Mouse (Mus musculus) liver, embryonic 12.5 days (tissue): ENCODE data around the gene Slc30a5. TPM values are rescaled to one million over a fixed set of nuclear protein-coding genes. Genes with fewer than 3 reads are reported as not detected.

Source experiments
- ATAC-seq: fragments of 200-750 bp; cut with Nextera tagmentation; 2 replicates; pipeline ENCODE4 v1.8.0; 2017; ENCODE audit warnings: moderate number of reproducible peaks, mild to moderate bottlenecking, moderate library complexity
- H3K27ac ChIP-seq: fragments of 300-500 bp; sonication (generic); 2 replicates; pipeline ENCODE4 v1.5.1; 2016; ENCODE audit warnings: mild to moderate bottlenecking
- H3K27me3 ChIP-seq: fragments of 300-500 bp; sonication (generic); replicated peaks from 2 replicates; pipeline ENCODE4 v1.6.1; 2016; ENCODE audit warnings: mild to moderate bottlenecking, moderate library complexity
- H3K36me3 ChIP-seq: fragments of 300-500 bp; sonication (generic); 2 replicates; pipeline ENCODE4 v1.6.1; 2016; ENCODE audit warnings: mild to moderate bottlenecking, moderate library complexity
- H3K4me1 ChIP-seq: fragments of 300-500 bp; sonication (generic); 2 replicates; pipeline ENCODE4 v1.6.1; 2016
- H3K4me2 ChIP-seq: fragments of 300-500 bp; sonication (generic); 2 replicates; pipeline ENCODE4 v1.6.1; 2016; ENCODE audit warnings: mild to moderate bottlenecking, moderate library complexity
- H3K4me3 ChIP-seq: fragments of 300-500 bp; sonication (generic); 2 replicates; pipeline ENCODE4 v1.5.1; 2016; ENCODE audit warnings: mild to moderate bottlenecking, moderate library complexity
- H3K9ac ChIP-seq: fragments of 300-500 bp; sonication (generic); 2 replicates; pipeline ENCODE4 v1.6.1; 2016; ENCODE audit warnings: mild to moderate bottlenecking, moderate library complexity
- H3K9me3 ChIP-seq: fragments of 300-500 bp; sonication (generic); replicated peaks from 2 replicates; pipeline ENCODE4 v1.6.1; 2016; ENCODE audit warnings: mild to moderate bottlenecking, moderate library complexity
- WGBS: fragments of 180-500 bp; shearing (Covaris S2); methylation state at CpG from one replicate; pipeline ENCODE4 v1.1.7; 2016; ENCODE audit not compliant: insufficient replicate concordance; 5-methylcytosine and 5-hydroxymethylcytosine counted together
- polyA plus RNA-seq: library from polyadenylated mRNA; unstranded; fragments of >200 nt; fragmentation: Nextera tagmentation; extraction: Ambion mirVana; gene quantifications from 2 replicates; pipeline ENCODE4 v1.2.1, GENCODE M21; 2016

The Slc30a5 gene
- polyA plus RNA-seq, 1 experiment from 2014 or later, result 45.1 TPM

DNA sequence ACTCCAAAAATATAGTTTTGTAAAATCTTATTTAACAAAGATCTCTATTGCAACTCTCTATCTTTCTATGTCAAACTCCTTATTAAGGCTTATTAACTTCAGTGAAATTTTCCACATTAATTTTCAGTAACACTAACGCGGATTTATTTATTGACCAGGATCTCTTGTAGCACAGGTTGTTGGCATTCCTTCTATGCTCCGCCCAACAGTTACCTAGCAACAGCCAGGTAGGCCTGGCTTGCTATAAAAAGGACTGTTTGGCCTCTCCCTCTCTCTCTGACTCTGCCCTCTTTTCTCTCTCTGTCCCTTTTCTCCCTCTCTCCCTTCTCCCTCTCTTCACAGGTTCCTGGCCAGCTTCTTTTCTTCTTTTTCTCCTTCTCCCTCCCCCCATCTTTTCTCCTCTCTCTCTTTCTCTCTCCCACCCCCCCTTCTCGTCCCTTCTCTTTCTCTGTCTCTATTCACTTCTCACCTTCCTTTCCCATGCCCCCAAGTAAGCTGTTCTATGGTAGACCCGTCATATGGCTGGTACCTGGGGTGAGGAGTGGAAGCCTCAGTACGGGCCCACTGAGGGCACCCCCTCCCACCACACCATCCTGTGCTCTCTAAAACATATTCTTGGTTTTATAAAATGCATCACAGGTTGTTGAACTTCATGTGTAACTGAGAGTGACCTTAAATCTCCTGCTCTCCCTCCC, 45.8 kb downstream of the Slc30a5 start:
- ATAC-seq, result no peak

DNA sequence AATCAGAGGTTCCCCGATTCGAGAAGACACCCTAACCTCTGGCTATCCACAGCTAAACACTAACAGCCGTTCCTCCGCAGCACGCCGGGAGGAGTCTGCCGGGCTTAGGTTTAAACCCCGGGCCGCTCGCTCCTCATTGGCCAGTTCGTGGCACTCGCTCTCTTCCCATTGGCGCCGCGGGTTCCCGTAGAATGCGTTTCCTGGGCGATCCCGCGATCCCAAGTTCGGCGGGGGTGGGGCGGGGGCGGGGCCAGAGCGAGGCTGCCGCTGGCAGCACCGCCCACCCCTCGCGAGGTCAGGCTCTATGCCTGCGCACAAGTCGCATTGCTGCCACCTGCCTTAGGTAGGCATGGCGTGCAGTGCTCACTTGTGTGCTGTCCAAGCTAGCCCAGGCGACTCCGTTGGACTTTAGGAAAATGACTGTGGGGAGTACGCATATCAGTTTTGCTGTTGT, 46.8 kb downstream of the Slc30a5 start, which contains the start of gene Ccnb1:
Gene Ccnb1, minus strand, starts transcription at position 157 of the 454 bp plus-strand sequence.
- Histone ChIP-seq H3K9me3 (no peaks in the 10 kb centered on the region), H3K9ac (peak within 1 kb of the TSS; percentile 90), H3K27me3 (no peaks in the 10 kb centered on the region), H3K4me3 (peak within 1 kb of the TSS; percentile 86), H3K27ac (peak within 1 kb of the TSS; percentile 92), H3K4me2 (peak within 1 kb of the TSS; percentile 77), H3K36me3 (peaks cover 40% of the 10 kb centered on the region), H3K4me1 (peaks cover 54% of the 10 kb centered on the region)
- peak; percentile 98 for ATAC-seq
- WGBS, result under 1% methylated on average over 35 of the region's 35 CpGs

More for the DNA sequence above, 45.8 kb downstream of the Slc30a5 start:
- no peaks in the 10 kb centered on the region for H3K9me3 ChIP-seq
- no peak overlapping the region for H3K4me3 ChIP-seq
- no peak overlapping the region for H3K4me2 ChIP-seq
- 80% methylated on average over 6 of the region's 6 CpGs for WGBS
- H3K36me3 ChIP-seq, result peaks cover 30% of the 10 kb centered on the region
- no peak overlapping the region for H3K9ac ChIP-seq
- no peaks in the 10 kb centered on the region for H3K27me3 ChIP-seq
- H3K27ac ChIP-seq, result no peak overlapping the region
- H3K4me1 ChIP-seq, result peaks cover 46% of the 10 kb centered on the region

DNA sequence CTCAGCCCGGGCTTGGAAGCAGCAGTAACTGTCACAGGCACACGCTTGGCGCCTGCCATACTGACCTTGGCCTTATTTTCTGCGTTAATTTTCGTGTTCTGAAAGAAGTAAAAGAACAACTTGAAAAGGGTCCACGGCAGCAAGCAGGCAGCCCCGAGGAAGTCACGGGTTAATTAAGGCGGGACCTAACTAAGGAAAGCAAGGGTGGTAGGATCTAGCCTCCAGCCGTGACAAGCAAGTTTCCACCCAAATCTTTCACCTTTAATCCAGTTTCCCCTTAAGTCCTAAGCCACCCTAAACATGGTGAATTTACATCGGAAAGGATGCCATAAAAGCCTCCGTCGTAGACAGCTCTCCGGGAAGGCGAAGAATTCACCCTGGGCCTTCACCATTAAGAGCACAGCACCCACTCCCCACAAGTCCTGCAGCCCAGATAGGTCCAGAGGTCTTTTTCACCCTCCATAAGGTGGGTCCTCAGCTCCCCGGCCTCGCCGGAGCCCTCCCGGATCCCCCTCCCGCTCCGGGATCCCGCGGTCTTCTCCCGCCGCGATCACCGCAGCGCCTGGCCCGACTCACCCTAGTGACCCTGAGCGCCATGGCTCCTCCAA, 47.3 kb downstream of the Slc30a5 start:
- 0% methylated on average over 30 of the region's 30 CpGs for WGBS
- H3K9ac ChIP-seq, result peak overlapping the region; percentile 90
- H3K27ac ChIP-seq, result peak overlapping the region; percentile 92
- peak overlapping the region; percentile 77 for H3K4me2 ChIP-seq
- peak; percentile 20 for ATAC-seq
- no peaks in the 10 kb centered on the region for H3K9me3 ChIP-seq
- no peaks in the 10 kb centered on the region for H3K27me3 ChIP-seq
- peaks cover 45% of the 10 kb centered on the region for H3K36me3 ChIP-seq
- peak overlapping the region; percentile 86 for H3K4me3 ChIP-seq
- peaks cover 54% of the 10 kb centered on the region for H3K4me1 ChIP-seq

DNA sequence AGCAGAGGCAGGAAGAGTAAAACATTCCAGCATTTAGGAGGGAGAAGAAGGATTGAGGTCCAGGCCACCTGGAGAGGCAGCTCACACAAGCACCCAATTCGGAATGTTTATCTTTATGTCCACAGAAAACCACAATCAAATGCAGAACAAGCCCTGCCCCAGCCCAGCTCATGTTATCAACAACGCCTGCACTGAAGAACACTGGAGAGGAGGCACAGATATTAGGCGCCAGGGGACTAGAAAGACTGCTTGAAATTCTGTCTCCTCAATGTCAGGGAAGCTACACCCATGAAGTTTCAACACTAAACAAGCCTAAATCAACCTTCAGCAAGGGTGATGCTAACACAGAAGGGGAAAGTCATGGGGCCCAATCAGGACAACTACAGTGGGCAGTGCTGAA, 55.7 kb downstream of the Slc30a5 start:
- Histone ChIP-seq H3K9ac (no peak overlapping the region), H3K4me1 (peaks cover 79% of the 10 kb centered on the region), H3K36me3 (peaks cover 74% of the 10 kb centered on the region), H3K4me3 (no peak overlapping the region), H3K27ac (peak overlapping the region; percentile 86), H3K27me3 (no peaks in the 10 kb centered on the region), H3K4me2 (peak overlapping the region; percentile 91), H3K9me3 (no peaks in the 10 kb centered on the region)
- whole genome bisulfite sequencing, result 15% methylated on average over 3 of the region's 3 CpGs
- ATAC-seq, result peak; percentile 81

DNA sequence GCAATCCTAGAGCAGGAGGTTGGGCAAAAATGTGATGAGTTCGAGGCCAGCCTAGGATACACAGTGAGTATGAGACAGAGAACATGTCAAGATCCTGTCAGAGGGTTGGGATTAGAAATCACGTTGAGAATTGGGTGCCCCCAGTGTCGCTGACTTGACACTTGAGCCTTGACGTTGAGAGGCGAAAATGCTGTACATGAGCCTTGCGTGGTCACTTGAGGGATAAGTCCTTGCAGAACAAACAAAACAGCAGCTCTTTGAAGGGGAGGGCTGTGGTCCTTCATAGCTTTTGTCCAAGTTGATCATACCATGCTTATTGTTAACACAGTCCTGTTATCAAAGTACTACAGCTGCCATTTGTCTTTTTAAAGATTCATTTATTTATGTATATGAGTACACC, 56.5 kb downstream of the Slc30a5 start:
- Histone ChIP-seq H3K4me3 (no peak overlapping the region), H3K9ac (peak overlapping the region; percentile 89; the same call in 1 of the 2 replicates), H3K27ac (peak overlapping the region; percentile 86), H3K36me3 (peaks cover 74% of the 10 kb centered on the region), H3K27me3 (no peaks in the 10 kb centered on the region), H3K4me2 (peak overlapping the region; percentile 91), H3K9me3 (no peaks in the 10 kb centered on the region), H3K4me1 (peaks cover 79% of the 10 kb centered on the region)
- no peak for ATAC-seq
- 51% methylated on average over 6 of the region's 6 CpGs for WGBS

DNA sequence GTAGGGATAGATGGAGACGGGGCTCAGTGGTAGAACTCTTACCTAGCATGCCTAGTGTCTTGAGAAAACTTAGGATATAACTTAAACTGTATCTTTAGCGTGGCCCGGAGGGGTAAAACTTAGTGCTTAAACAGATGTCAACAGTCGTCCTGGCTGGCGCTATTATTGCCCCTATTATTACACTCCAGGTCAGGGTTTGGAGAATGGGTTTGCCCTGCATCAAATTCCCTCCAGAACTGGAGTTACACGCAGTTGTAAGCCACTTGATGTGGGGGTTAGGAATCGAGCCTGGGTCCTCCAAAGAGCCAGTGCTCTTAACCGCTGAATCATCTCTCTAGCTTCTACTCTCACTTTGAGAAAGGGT, 57.2 kb downstream of the Slc30a5 start:
- peaks cover 74% of the 10 kb centered on the region for H3K36me3 ChIP-seq
- H3K27me3 ChIP-seq, result no peaks in the 10 kb centered on the region
- H3K4me1 ChIP-seq, result peaks cover 78% of the 10 kb centered on the region
- peak overlapping the region; percentile 86 for H3K27ac ChIP-seq
- 13% methylated on average over 8 of the region's 8 CpGs for WGBS
- H3K9ac ChIP-seq, result peak overlapping the region; percentile 89
- H3K9me3 ChIP-seq, result no peaks in the 10 kb centered on the region
- peak overlapping the region; percentile 91 for H3K4me2 ChIP-seq
- peak; percentile 1; the same call in 1 of the 2 replicates for ATAC-seq
- peak overlapping the region; percentile 98 for H3K4me3 ChIP-seq

DNA sequence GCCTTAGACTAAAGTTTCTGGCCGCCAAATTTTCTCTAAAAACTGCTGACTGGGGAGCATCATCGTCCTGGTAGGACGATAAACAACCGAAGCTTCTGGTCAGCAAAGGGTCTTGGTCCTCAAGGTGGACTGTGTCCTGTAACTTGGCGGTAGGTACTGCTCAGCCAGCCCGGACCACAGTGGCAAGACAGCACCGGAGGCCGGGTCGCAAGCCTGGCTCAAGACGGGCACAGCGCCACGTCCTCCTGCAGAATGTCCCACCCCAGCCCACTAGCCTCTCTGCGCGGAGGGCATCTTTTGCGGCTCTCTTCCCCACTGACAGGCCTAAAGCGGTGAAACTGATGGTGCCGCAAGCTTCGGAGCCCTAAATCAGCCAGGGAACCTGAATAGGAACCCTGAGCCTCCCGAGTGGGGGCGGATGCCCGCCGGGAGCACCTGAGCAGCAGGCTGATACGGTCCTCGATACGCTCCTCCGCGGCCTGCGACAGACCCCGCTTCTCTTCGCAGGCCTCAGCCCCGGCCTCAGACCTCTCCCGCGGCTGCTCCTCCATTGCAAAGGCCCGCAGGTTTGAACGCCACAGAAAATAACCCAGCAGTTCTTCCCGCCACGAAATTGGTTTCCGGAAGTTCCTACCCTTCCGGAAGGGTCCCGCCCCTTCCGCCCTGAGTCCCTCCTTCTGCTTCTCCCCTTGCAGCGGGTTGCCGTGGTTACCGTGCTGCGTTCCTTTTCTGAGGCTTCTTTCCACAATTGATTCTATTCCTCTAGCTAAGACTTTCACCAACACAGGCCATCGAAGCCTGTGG, 57.8 kb downstream of the Slc30a5 start, which contains the start of gene Cenph:
Gene Cenph, minus strand, starts transcription at position 648 of the 804 bp plus-strand sequence.
- H3K36me3 ChIP-seq, result peaks cover 74% of the 10 kb centered on the region
- under 1% methylated on average over 46 of the region's 46 CpGs for WGBS
- H3K27ac ChIP-seq, result peak within 1 kb of the TSS; percentile 86
- H3K4me3 ChIP-seq, result peak within 1 kb of the TSS; percentile 98
- peak within 1 kb of the TSS; percentile 91 for H3K4me2 ChIP-seq
- peak within 1 kb of the TSS; percentile 89 for H3K9ac ChIP-seq
- no peaks in the 10 kb centered on the region for H3K9me3 ChIP-seq
- ATAC-seq, result peak; percentile 81
- H3K27me3 ChIP-seq, result no peaks in the 10 kb centered on the region
- peaks cover 76% of the 10 kb centered on the region for H3K4me1 ChIP-seq

DNA sequence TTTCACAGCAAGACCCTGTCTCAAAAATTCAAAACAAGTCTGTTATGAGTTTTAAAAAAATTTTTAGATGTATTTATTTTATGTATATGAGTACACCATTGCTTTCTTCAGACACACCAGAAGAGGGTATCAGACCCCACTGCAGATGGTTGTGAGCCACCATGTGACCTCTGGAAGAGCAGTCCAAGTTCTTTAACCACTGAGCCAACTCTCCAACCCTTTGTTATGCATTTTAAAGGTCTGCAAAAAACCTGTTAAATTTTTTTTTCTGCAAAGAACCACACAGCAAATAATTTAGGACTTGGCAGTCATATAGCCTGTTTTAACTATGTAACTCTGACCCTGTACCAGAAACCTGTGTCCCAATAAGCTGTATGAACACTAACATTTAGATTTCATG, 58.5 kb downstream of the Slc30a5 start:
- Histone ChIP-seq H3K9me3 (no peaks in the 10 kb centered on the region), H3K4me1 (peaks cover 69% of the 10 kb centered on the region), H3K9ac (peak overlapping the region; percentile 89), H3K4me2 (peak overlapping the region; percentile 91), H3K27me3 (no peaks in the 10 kb centered on the region), H3K4me3 (peak overlapping the region; percentile 98), H3K27ac (peak overlapping the region; percentile 86), H3K36me3 (peaks cover 74% of the 10 kb centered on the region)
- no peak for ATAC-seq

DNA sequence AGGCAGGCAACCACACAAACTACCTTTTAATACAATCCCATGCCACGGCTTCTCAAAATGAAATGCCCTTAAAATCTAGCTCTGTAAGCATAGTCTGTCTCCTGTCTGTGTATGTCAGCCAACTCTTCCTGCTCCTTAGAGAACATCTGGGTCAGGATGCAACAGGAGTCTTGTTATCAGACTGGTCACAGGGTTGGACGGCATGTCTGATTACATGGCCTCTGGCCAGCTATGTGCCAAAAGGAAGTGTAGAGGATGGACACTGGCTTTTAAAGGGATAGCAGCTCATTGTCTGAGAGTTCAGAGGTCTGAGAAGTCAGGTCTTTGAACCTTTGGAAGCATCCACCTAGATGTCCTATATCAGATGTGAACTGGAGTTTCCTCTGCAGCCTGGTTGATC, 77.9 kb downstream of the Slc30a5 start:
- Histone ChIP-seq H3K4me1 (peaks cover 33% of the 10 kb centered on the region), H3K27ac (no peak overlapping the region), H3K4me3 (no peak overlapping the region), H3K27me3 (no peaks in the 10 kb centered on the region), H3K36me3 (peaks cover 17% of the 10 kb centered on the region), H3K9me3 (0 out of 2 replicates have a peak, but pooled peaks cover 3% of the 10 kb centered on the region), H3K9ac (no peak overlapping the region), H3K4me2 (no peak overlapping the region)
- WGBS, result 62% methylated on average over 2 of the region's 2 CpGs
- ATAC-seq, result no peak

DNA sequence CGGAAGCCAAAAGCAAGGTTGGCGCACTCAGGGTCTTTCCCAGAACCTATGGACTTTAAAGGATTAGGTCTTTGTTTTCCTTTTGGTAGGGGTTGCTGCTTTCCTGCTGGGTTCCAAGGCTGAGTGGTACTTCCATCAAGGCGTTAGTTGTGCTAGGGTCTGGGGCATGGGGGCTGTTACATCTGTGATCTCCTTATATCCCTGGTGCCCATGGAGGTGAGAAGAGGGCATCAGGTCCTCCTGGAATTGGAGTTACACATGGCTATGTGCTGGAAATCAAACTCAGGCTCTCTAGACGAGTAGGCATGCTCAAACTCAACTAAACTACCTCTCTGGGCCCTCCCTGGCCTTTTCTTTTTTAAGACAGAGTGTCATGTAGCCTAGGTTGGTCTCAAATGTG, 79.0 kb downstream of the Slc30a5 start:
- peaks cover 6% of the 10 kb centered on the region for H3K36me3 ChIP-seq

DNA sequence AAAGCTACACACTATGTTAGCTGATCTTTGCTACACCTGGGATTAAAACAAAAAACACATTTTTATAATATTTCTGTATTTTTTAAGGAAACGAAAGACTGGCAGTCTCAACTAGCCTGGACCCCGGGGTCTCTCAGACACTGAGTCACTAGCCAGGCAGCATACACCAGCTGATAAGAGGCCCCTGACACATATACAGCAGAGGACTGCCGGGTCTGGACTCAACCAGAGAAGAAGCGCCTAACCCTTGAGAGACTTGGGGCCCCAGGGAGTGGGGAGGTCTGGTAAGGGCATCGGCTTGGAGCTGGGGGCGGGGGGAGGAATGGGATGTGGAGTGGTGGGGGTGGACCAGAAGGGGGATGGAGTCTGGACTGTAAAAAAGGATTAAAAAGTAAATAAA, 80.2 kb downstream of the Slc30a5 start:
- 30% methylated on average over 6 of the region's 6 CpGs for WGBS
- Histone ChIP-seq H3K36me3 (no peaks in the 10 kb centered on the region), H3K9ac (peak overlapping the region; percentile 23; the same call in 1 of the 2 replicates), H3K4me1 (peaks cover 54% of the 10 kb centered on the region), H3K9me3 (no peaks in the 10 kb centered on the region), H3K4me2 (peak overlapping the region; percentile 47), H3K27ac (peak overlapping the region; percentile 73), H3K27me3 (no peaks in the 10 kb centered on the region), H3K4me3 (0 out of 2 replicates have a peak overlapping the region, but pooled peaks have one; percentile 4)
- ATAC-seq, result peak; percentile 68

More for the DNA sequence above, 79.0 kb downstream of the Slc30a5 start:
- H3K4me2 ChIP-seq, result no peak overlapping the region
- no peaks in the 10 kb centered on the region for H3K9me3 ChIP-seq
- H3K27ac ChIP-seq, result no peak overlapping the region
- ATAC-seq, result no peak
- H3K27me3 ChIP-seq, result no peaks in the 10 kb centered on the region
- H3K4me1 ChIP-seq, result peaks cover 42% of the 10 kb centered on the region
- WGBS, result 80% methylated on average over 4 of the region's 4 CpGs
- no peak overlapping the region for H3K4me3 ChIP-seq
- no peak overlapping the region for H3K9ac ChIP-seq
